In the genomic region with DNA sequence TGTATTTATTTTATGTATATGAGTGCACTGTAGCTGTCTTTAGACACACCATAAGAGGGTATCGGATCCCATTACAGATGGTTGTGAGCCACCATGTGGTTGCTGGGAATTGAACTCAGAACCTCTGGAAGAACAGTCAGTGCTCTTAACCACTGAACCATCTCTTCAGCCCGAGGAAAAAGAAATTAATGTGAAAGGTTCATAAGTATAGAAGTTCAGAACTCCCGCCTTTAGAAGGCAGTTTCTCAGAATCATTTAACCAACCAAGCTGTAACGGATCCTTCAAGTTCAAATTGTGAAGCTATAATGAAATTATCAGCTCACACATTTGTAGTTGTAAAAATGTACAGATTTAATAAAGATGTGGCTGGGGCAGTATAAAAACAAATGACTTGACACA, we compare ENCODE assay signal across 1 mouse cellular context. TPM values are rescaled to one million over a fixed set of nuclear protein-coding genes. Genes with fewer than 3 reads are reported as not detected.
"Had no signal": no experiment of that assay in that cellular context is flagged by ENCODE, and none has a peak within 500 bp of the region (broad histone marks: within the 10 kb centered on the region; RNA-seq: fewer than 3 reads in every experiment).

No protein-coding gene starts in this region.

RNA-seq across cellular contexts. Expression of gene Zfp184, which starts 40.8 kb away (rescaled TPM):
- polyA plus RNA-seq: inflammation-experienced regulatory T-cells, adult 6 months had no signal
